Mouse (Mus musculus) liver, embryonic 14.5 days (tissue): ENCODE measurements at regions not wholly inside any gene's neighbourhood (a gene's known extent, or its start where the extent isn't known, plus 50 kb on each side); places are given as distances from the start of the nearest gene placed in this dataset.

Source experiments
- CTCF ChIP-seq: IDR thresholded peaks from 2 replicates; pipeline ENCODE4 v1.5.1; 2016; ENCODE audit warnings: antibody characterized with exemption, low read depth, control low read depth
- EP300 ChIP-seq: IDR thresholded peaks from 2 replicates; pipeline ENCODE4 v1.6.1; 2016; ENCODE audit warnings: antibody characterized with exemption, low read depth

DNA sequence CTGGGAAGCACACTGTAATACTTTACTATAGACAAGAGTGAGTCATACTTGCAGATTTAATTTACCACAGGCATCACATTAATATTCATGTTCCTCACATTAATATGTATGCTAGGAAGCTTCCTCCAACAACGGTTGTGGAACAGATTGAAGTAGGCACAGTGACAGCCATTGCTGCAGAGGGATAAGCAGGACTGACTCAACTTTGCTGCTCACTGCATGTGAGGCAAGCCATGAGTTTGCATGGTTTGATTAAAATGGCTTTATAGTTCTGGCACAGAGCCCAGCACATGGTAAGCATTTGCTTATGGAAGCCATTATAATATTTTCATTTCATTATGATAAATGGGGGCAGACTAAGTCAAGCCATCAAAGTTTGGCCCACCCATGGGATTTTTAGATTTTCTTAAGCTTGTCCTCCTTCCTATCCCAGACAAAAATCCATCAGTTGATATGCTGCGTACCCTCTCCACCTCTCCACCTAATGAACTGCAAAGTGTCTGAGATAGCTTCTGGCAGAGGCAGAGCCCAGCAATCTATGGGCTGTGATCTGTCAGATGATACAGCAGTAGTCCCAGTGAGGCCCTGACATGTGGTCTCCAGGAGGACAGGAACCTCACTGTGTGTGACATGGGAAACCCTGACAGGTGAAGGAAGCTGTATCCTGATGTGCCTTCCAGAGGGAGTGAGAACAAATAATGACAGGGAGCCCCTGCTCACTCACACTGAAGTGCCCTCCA, 109.6 kb upstream of the Arrdc4 start:
- TF ChIP-seq EP300 (no peak), CTCF (no peak)
